Mouse (Mus musculus) cerebellum, adult 2 months (tissue): Measurements from ENCODE around the gene 9130213A22Rik.

Experiments used
- CTCF ChIP-seq: fragments of 200-500 bp; IDR thresholded peaks from 2 replicates; pipeline ENCODE4 v1.5.1; 2011; ENCODE audit warnings: low read depth, mild to moderate bottlenecking, control low read depth, low read length, moderate library complexity, borderline replicate concordance; ENCODE audit not compliant: insufficient read depth
- POLR2A ChIP-seq: fragments of 200-500 bp; IDR thresholded peaks from 2 replicates; pipeline ENCODE4 v1.6.1; 2011; ENCODE audit warnings: low read length, control low read depth, borderline replicate concordance; ENCODE audit not compliant: insufficient read depth

DNA sequence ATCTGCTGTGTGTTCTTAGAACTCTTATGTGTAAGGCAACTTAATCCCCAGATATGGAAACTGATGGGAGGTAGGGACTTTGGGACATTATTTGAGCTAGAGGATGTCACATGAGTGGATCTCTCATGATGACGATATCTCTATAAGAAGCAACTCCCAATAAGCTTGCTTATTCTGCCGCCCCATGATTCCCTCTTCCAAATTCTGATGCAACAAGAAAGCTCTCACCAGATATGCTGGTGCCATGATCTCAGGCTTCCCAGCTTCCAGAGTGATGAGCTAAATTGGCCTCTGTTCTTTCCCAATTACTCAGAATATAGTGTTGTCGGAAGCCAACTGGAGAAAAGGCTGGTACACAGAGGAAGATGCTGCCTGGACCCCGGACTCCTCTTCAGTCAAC is 10.5 kb downstream of the 9130213A22Rik start:
- TF ChIP-seq CTCF (no peak), POLR2A (no peak)
